Mouse (Mus musculus): ENCODE results near the gene Rtn4rl2. TPM values are rescaled to one million over a fixed set of nuclear protein-coding genes. Genes with fewer than 3 reads are reported as not detected.

The Rtn4rl2 gene
- total RNA-seq, 2 experiments from 2014 or later, result 0.79 to 2.4 TPM

Small RNA genes lying within 50 kb of the gene (microRNA-seq; reads per million reads assigned to microRNA genes)
- gene Gm24332, result not detected

Other genes with a start within 250 kb of the Rtn4rl2 start
- gene Ctnnd1, start 235.9 kb downstream of the Rtn4rl2 start, total RNA-seq (2021), result 100 to 1,000 TPM; 135 to 142 TPM
- gene Btbd18, start 227.6 kb downstream of the Rtn4rl2 start, total RNA-seq (2021), result under 1 TPM in 1 of 2 experiments, not detected in 1; 0.10 TPM
- gene Selenoh, start 215.9 kb downstream of the Rtn4rl2 start, total RNA-seq (2021), result 10 to 100 TPM; 27.2 to 47.4 TPM
- gene Gm28635, start 208.7 kb downstream of the Rtn4rl2 start, total RNA-seq (2021), result not detected
- 10 to 100 TPM; 25.5 to 26.3 TPM for gene Med19, start 208.3 kb downstream of the Rtn4rl2 start, total RNA-seq (2021)
- 100 to 1,000 TPM; 138 to 157 TPM for gene Tmx2, start 207.6 kb downstream of the Rtn4rl2 start, total RNA-seq (2021)
- 10 to 100 TPM; 63.3 to 63.9 TPM for gene Zdhhc5, start 171.5 kb downstream of the Rtn4rl2 start, total RNA-seq (2021)
- 10 to 100 TPM; 13.5 to 16.4 TPM for gene Clp1, start 159.4 kb downstream of the Rtn4rl2 start, total RNA-seq (2021)
- 1 to 10 TPM; 2.8 to 5.0 TPM for gene Ypel4, start 152.7 kb downstream of the Rtn4rl2 start, total RNA-seq (2021)
- 1 to 10 TPM; 1.5 to 2.4 TPM for gene Gm19426, start 143.1 kb downstream of the Rtn4rl2 start, total RNA-seq (2021)
- 10 to 100 TPM; 63.0 to 84.6 TPM for gene Serping1, start 111.3 kb downstream of the Rtn4rl2 start, total RNA-seq (2021)
- gene Ube2l6, start 87.9 kb downstream of the Rtn4rl2 start, total RNA-seq (2021), result 10 to 100 TPM; 17.1 to 23.1 TPM
- not detected for gene Smtnl1, start 64.1 kb downstream of the Rtn4rl2 start, total RNA-seq (2021)
- 10 to 100 TPM; 46.2 to 51.4 TPM for gene Timm10, start 59.7 kb downstream of the Rtn4rl2 start, total RNA-seq (2021)
- gene Slc43a1, start 47.9 kb downstream of the Rtn4rl2 start, total RNA-seq (2021), result 1 to 10 TPM; 6.6 to 7.5 TPM
- gene Slc43a3, start 49.9 kb upstream of the Rtn4rl2 start, total RNA-seq (2021), result 10 to 100 TPM; 52.8 to 88.3 TPM
- not detected for gene Prg2, start 93.8 kb upstream of the Rtn4rl2 start, total RNA-seq (2021)
- gene Prg3, start 101.5 kb upstream of the Rtn4rl2 start, total RNA-seq (2021), result not detected
- 100 to 1,000 TPM; 126 to 128 TPM for gene Ssrp1, start 150.5 kb upstream of the Rtn4rl2 start, total RNA-seq (2021)
- 1 to 10 TPM; 1.6 to 2.0 TPM for gene P2rx3, start 150.8 kb upstream of the Rtn4rl2 start, total RNA-seq (2021)
- gene Tnks1bp1, start 161.3 kb upstream of the Rtn4rl2 start, total RNA-seq (2021), result 100 to 1,000 TPM in 1 of 2 experiments, 10 to 100 TPM in 1; 94.2 to 103 TPM
- 10 to 100 TPM; 20.0 to 27.1 TPM for gene Aplnr, start 249.5 kb upstream of the Rtn4rl2 start, total RNA-seq (2021)

Data from adrenal gland, postnatal 36 days (tissue).